Mouse (Mus musculus) lung, adult 2 months (tissue): ENCODE data around the gene Elf3. TPM values are rescaled to one million over a fixed set of nuclear protein-coding genes. Genes with fewer than 3 reads are reported as not detected.
A peak's percentile ranks its signal among the peaks of the same experiment; 100 is the strongest.

Source experiments
- DNase-seq: peaks from one replicate; pipeline ENCODE4 v3.0.0; 2022
- H3K4me1 ChIP-seq: fragments of 200-500 bp; 2 replicates; pipeline ENCODE4 v1.6.1; 2011; ENCODE audit warnings: low read length; ENCODE audit not compliant: control insufficient read depth, insufficient read depth
- H3K4me3 ChIP-seq: fragments of 200-500 bp; replicated peaks from 2 replicates; pipeline ENCODE3; 2011; ENCODE audit warnings: low read depth, mild to moderate bottlenecking, control low read depth, low read length; ENCODE audit errors: extremely low read depth
- CTCF ChIP-seq: fragments of 200-500 bp; IDR thresholded peaks from 2 replicates; pipeline ENCODE4 v1.5.1; 2011; ENCODE audit warnings: mild to moderate bottlenecking, low read length, control low read depth; ENCODE audit not compliant: insufficient read depth
- POLR2A ChIP-seq: fragments of 200-500 bp; IDR thresholded peaks from 2 replicates; pipeline ENCODE4 v1.6.1; 2011; ENCODE audit warnings: low read depth, mild to moderate bottlenecking, control low read depth, low read length, borderline replicate concordance; ENCODE audit errors: extremely low read depth
- WGBS: fragments of 180-500 bp; shearing (Covaris S2); methylation state at CpG from one replicate; pipeline ENCODE4 v1.1.7; 2018; 5-methylcytosine and 5-hydroxymethylcytosine counted together
- polyA plus RNA-seq: library from polyadenylated mRNA; depleted of rRNA; stranded (reverse); fragments of >200 nt; gene quantifications from 2 replicates; pipeline ENCODE4 v1.2.3, GENCODE M21; 2012; rRNA removed

The Elf3 gene
- polyA plus RNA-seq: 19.2 and 19.5 TPM in 2 replicates

DNA sequence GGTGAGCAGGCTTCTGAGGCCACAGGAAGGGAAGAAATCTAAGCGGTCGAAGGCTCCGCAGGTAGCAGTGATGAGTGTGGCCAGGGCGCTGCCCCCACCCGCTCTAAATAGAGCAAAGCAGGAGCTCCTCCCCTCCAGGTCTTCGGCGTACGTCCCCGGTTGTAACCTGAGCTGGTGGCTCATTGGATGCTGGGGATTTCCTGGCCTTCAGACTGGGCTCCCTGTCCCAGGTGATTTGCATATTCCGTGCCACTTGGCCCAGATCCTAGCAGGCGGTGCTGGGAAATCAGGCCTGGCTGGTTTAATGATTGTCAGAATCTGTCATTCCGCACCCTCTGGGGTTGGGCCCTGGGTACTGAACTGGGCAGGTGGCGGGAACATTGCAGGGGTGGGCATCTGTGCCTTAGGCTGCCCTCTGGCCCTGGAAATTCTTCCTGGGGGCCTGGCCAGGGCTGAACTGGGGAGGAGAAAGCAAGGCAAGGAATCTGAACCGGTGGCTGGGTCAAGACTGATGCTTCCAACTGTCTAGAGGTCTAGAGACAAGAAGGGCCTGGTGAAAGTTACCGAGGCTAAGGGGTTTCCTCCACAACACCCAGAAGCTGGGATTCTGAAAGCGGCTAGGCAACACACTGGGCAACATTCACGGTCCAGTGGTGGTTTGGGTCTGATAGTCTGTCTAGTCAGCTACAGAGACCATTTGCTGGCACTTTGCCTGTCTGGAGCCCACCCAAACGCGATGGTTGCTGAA, at the start of gene Elf3:
TSS of gene Elf3 (minus strand) at position 189 of the 748 bp plus-strand sequence.
- TF ChIP-seq POLR2A (peak; percentile 96), CTCF (no peak)
- Histone ChIP-seq H3K4me1 (no peaks in the 10 kb centered on the region; the same call in 1 of the 2 replicates), H3K4me3 (peak within 1 kb of the TSS; percentile 59)
- peak; percentile 83 for DNase-seq
- 27% methylated on average over 19 of the region's 19 CpGs for WGBS

DNA sequence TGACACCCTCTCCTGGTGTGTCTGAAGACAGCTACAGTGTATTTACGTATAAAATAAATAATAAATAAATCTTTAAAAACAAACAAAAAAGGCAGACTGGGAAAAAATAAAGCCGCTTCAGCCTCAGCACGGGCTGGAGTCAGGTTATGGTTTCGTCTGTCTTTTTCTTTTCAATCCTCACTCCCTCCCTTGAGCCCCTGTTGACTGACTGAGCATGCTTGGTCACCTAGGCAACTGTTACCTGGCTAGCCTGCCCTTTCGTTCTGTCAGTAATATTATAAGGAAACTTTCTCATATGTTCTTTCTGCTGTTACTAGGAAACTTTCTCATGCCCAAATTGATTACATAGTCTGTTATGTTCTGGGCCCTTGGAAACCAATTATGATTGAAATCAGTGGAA, 32.5 kb upstream of the Elf3 start:
- no peaks in the 10 kb centered on the region for H3K4me1 ChIP-seq
- no peak overlapping the region for H3K4me3 ChIP-seq
- TF ChIP-seq CTCF (no peak), POLR2A (no peak)
- DNase-seq: no peak
- 78% methylated on average over 5 of the region's 5 CpGs for WGBS

DNA sequence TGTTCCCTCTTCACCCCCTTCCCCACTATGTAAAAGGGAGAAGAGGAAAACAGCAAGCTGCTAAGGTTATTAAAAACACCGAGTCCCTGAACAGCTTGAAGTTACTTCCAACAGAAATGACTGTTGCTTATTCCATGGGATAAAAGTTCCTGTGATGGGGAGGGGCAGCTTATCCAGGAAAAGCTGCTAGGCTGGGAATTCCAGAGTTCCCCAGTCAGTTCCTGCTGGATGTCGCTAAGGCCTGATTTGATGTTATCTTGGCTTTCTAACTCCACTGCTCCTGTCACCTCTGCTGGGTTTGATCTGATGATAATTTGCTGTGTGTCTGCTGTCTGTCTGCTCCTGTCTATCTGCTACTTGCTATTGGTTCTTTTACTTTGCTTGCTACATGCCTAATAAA, 27.9 kb upstream of the Elf3 start:
- DNase-seq: no peak
- WGBS: 42% methylated on average over 2 of the region's 2 CpGs
- TF ChIP-seq CTCF: no peak
- no peak for TF ChIP-seq POLR2A
- H3K4me3 ChIP-seq: no peak overlapping the region
- peaks cover 9% of the 10 kb centered on the region for H3K4me1 ChIP-seq

DNA sequence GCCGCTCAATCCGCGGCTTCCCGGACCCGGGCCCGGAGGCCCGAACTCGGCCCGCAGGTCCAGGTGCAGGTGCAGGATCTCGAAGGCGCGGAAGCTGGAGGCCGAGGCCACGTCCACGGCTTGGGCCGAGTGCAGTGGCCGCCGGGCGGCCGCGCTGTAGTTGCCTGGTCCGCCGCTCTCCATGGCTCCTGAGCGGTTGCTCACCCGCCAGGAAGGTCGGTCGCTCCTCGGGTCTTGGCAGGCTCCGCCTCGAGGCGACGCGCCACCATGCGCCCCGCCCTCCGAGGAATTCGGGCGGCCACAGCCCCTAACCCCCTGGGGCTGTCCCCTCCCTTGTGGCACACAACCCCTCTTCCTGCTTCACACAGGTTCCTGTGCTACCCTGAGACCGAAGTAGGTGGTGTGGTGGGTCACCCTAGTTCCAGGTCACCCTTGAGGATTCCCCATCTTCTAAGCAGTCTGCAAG, 25.5 kb upstream of the Elf3 start, which contains the start of gene Rnpep:
TSS of gene Rnpep (minus strand) at position 259 of the 466 bp plus-strand sequence.
- Histone ChIP-seq H3K4me3 (peak within 1 kb of the TSS; percentile 89), H3K4me1 (peaks cover 12% of the 10 kb centered on the region)
- peak; percentile 80 for DNase-seq
- TF ChIP-seq CTCF (no peak), POLR2A (peak; percentile 80; the same call in 1 of the 2 replicates)
- under 1% methylated on average over 39 of the region's 39 CpGs for WGBS

DNA sequence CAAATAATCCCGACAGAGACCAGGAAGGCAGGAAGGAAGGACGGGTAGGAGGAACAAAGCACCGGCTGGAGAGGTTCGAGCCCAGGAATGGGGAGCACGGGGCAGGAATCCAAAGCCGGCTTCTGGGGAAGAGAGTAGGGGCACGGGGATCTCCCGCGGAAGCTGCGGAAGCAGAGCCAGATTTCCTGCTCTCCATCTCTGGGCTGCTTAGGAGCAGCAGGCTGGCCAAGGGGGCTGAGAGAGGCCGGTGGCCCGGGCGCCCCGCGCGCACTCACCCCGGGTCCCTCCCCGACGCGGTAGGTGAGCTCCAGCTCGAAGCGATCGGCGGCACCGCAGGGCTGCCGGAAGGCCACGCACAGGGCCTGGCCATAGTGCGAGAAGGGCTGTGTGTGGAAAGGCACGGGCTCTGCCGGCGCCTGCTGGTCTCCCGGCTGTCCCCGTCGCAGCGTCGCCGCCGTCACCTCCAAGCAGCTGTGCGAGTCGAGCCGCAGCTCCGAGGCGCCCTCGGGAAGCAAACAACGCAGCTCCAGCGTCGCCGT, 25.0 kb upstream of the Elf3 start:
- no peak for TF ChIP-seq CTCF
- no peak for TF ChIP-seq POLR2A
- H3K4me1 ChIP-seq: peaks cover 12% of the 10 kb centered on the region
- peak; percentile 32 for DNase-seq
- WGBS: under 1% methylated on average over 47 of the region's 48 CpGs
- peak overlapping the region; percentile 89 for H3K4me3 ChIP-seq

DNA sequence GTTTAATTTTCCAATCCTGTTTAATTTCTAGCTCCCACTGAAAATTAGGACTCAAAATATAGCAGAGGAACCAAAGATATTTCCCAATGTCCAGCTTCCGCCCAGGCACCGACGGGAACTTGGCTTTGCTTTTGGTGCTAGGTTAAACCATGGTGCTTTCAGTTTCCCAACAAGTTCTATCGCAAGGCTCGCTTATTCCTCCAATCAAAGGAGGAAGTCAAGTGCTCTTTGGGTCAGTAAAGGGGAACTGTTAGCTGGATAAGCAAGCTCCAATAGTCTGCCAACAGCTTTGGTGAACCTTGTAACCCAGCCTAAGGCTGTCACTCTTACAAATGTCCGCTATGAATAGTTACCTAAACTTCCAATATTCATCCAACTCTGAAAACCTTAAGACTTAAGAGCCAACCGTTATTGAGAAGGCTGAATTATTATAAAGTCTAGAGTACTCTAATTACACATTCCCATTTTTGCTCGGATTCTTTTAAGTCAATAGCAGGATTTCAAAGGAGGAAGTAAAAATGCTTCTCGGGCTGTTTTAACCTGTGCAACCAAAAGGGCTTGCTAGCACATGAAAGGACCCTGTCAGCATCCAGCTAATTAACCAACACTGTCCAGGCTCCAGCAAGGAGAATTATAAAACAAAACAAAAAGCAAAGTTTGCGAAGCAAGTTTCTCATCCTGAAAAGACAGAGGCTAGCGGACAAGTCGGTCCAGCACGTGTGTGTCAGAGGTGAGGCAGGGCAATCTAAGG, 24.3 kb upstream of the Elf3 start:
- Histone ChIP-seq H3K4me1 (peaks cover 12% of the 10 kb centered on the region), H3K4me3 (peak overlapping the region; percentile 89)
- WGBS: 2% methylated on average over 13 of the region's 13 CpGs
- TF ChIP-seq CTCF (no peak), POLR2A (no peak)
- DNase-seq: no peak

DNA sequence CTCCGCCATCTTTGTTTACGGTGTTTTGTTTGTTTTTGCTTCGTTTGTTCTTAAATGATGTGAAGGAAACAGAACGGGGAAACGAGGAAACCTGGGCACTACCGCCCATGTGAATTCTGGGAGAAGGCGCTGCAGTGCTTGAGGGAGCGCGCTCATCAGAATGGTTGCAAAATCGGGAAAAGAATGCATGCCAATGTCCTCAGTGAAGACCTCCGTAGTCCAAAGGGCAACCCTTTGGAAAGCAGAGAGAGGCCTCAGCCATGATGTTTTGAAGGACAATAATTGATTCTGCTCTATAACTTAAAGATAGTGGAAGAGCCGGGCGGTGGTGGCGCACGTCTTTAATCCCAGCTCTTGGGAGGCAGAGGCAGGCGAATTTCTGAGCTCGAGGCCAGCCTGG, 23.5 kb upstream of the Elf3 start:
- TF ChIP-seq CTCF: no peak
- no peak for TF ChIP-seq POLR2A
- no peak for DNase-seq
- WGBS: 87% methylated on average over 17 of the region's 17 CpGs
- Histone ChIP-seq H3K4me1 (peaks cover 12% of the 10 kb centered on the region), H3K4me3 (no peak overlapping the region)

DNA sequence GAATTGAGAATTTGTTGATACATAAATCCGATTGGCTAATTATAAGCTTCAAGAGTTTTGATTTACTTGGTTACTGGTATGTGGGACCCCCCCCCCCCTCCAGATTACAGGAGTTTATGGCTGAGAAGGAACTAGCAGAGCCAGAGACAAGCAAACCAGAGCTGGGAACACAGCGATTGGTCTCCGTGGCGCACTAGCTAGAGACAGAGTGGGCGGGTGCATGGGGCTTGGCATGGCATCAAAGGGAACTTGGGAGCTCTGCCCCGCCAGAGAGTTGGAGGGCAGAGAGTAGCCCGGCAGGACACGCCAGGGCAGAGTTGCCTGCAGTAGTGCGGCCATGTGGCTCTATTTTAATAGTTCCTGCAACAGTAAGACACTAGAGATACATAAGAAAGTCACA, 22.3 kb upstream of the Elf3 start:
- 19% methylated on average over 9 of the region's 9 CpGs for WGBS
- no peak for TF ChIP-seq CTCF
- no peak for TF ChIP-seq POLR2A
- Histone ChIP-seq H3K4me3 (no peak overlapping the region), H3K4me1 (peaks cover 12% of the 10 kb centered on the region)
- peak; percentile 68 for DNase-seq

DNA sequence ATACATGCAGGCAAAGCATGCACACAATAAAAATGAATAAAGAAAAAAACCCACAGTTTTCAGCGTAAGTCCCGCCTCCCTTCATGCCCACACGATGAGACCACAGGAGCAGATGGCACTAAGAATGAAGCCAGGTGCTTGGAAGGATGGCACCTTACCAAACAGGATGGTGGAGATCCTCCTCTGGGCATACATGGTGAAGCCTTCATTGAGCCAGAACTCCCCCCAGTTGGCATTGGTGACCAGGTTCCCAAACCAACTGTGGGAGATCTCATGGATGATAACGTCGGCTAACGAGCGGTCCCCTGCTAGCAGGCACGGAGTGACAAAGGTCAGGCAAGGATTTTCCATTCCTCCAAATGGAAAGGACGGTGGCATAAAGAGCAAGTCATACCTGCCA, 13.0 kb upstream of the Elf3 start:
- Histone ChIP-seq H3K4me1 (no peaks in the 10 kb centered on the region), H3K4me3 (no peak overlapping the region)
- no peak for DNase-seq
- 90% methylated on average over 9 of the region's 9 CpGs for WGBS
- TF ChIP-seq CTCF: no peak
- no peak for TF ChIP-seq POLR2A
